Mouse (Mus musculus): Measurements from ENCODE around the gene Nid1. TPM values are rescaled to one million over a fixed set of nuclear protein-coding genes. Genes with fewer than 3 reads are reported as not detected.

The Nid1 gene
- polyA plus RNA-seq, 1 experiment from 2014 or later = 63.2 TPM

DNA sequence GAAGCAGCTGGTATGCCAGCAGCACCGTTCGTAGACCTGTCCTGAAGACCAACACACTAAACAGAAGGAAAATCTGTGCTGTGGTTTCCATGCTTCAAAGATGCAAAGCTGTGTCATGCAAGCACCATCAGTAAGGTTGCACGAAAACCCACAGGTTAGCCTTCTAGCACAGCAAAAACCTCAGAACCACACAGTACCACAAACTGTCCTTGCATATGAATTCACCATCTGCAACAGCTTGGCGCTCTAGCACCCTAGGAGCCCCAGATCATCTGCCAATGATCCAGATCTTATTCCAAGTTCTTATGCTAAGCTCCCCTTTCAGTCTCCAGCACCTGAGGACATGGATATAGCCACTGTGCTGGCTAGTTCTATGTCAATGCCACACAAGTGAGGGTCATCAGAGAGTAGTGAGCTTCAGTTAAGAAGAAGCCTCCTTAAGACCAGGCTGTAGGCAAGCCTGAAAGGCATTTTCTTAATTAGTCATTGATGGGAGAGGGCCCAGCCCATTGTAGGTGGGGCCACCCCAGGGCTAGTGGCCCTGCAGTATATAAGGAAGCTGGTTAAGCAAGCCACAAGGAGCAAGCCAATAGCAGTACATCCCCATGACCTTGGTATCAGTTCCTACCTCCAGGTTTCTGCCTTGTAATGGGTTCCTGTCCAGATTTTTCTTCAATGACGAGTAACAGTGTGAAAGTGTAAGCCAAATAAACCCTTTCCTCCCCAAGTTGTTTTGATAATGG lies 119.8 kb downstream of the Nid1 start:
- Histone ChIP-seq H3K4me2 (replicated peaks) (no peak overlapping the region), H3K4me1 (no peaks in the 10 kb centered on the region), H3K9me3 (no peaks in the 10 kb centered on the region), H3K4me3 (no peak overlapping the region), H3K9ac (no peak overlapping the region), H3K27me3 (no peaks in the 10 kb centered on the region), H3K27ac (no peak overlapping the region), H3K36me3 (no peaks in the 10 kb centered on the region)
- 76% methylated on average over 5 of the region's 5 CpGs for WGBS
- no peak for ATAC-seq (ENCODE audit: low FRiP score, low read depth)

GRCm38 (mm10) chr13:13558251-13558650 lies 120.9 kb downstream of the Nid1 start:
- H3K4me3 ChIP-seq = no peak overlapping the region

GRCm38 (mm10) chr13:13558900-13559299 lies 121.5 kb downstream of the Nid1 start:
- no peak for ATAC-seq (ENCODE audit: low FRiP score, low read depth)
- Histone ChIP-seq H3K27me3 (no peaks in the 10 kb centered on the region), H3K36me3 (no peaks in the 10 kb centered on the region), H3K9ac (no peak overlapping the region), H3K4me1 (no peaks in the 10 kb centered on the region), H3K4me3 (no peak overlapping the region), H3K27ac (no peak overlapping the region), H3K4me2 (replicated peaks) (no peak overlapping the region), H3K9me3 (no peaks in the 10 kb centered on the region)
- 74% methylated on average over 5 of the region's 5 CpGs for WGBS

More at GRCm38 (mm10) chr13:13558251-13558650, 120.9 kb downstream of the Nid1 start:
- no peak overlapping the region for H3K27ac ChIP-seq
- no peaks in the 10 kb centered on the region for H3K27me3 ChIP-seq
- H3K4me1 ChIP-seq = no peaks in the 10 kb centered on the region
- no peak for ATAC-seq (ENCODE audit: low FRiP score, low read depth)
- no peak overlapping the region for H3K9ac ChIP-seq
- WGBS = 75% methylated on average over 2 of the region's 2 CpGs
- H3K4me2 ChIP-seq (replicated peaks) = no peak overlapping the region
- H3K9me3 ChIP-seq = no peaks in the 10 kb centered on the region
- no peaks in the 10 kb centered on the region for H3K36me3 ChIP-seq

Other genes with a start within 250 kb of the Nid1 start
- 10.6 and 10.8 TPM in 2 replicates for gene Gpr137b, start 43.5 kb upstream of the Nid1 start, polyA plus RNA-seq (2015; fragmentation: Nextera tagmentation; extraction: Ambion mirVana)
- gene Lyst, start 152.8 kb downstream of the Nid1 start, polyA plus RNA-seq (2015; fragmentation: Nextera tagmentation; extraction: Ambion mirVana) = 2.8 and 3.0 TPM in 2 replicates